Mouse (Mus musculus) stomach, embryonic 16.5 days (tissue): ENCODE results near the gene Efemp1. TPM values are rescaled to one million over a fixed set of nuclear protein-coding genes. Genes with fewer than 3 reads are reported as not detected.
A peak's percentile ranks its signal among the peaks of the same experiment; 100 is the strongest.

Source experiments
- ATAC-seq: fragments of 200-750 bp; cut with Nextera tagmentation; 2 replicates; pipeline ENCODE4 v1.8.0; 2017; ENCODE audit warnings: moderate number of reproducible peaks, moderate TSS enrichment; ENCODE audit not compliant: insufficient read depth, low FRiP score
- H3K27ac ChIP-seq: fragments of 300-500 bp; sonication (generic); 2 replicates; pipeline ENCODE4 v1.5.1; 2014; ENCODE audit warnings: low read length
- H3K27me3 ChIP-seq: fragments of 300-500 bp; sonication (generic); 2 replicates; pipeline ENCODE4 v1.6.1; 2014; ENCODE audit warnings: low read length, control low read depth, mixed read lengths; ENCODE audit not compliant: control insufficient read depth, insufficient read depth
- H3K36me3 ChIP-seq: fragments of 300-500 bp; sonication (generic); 2 replicates; pipeline ENCODE4 v1.6.1; 2014; ENCODE audit warnings: low read length; ENCODE audit not compliant: control insufficient read depth, insufficient read depth
- H3K4me1 ChIP-seq: fragments of 300-500 bp; sonication (generic); 2 replicates; pipeline ENCODE4 v1.6.1; 2014; ENCODE audit warnings: low read length, control low read depth, mixed read lengths; ENCODE audit not compliant: control insufficient read depth, insufficient read depth
- H3K4me2 ChIP-seq: fragments of 300-500 bp; sonication (generic); 2 replicates; pipeline ENCODE4 v1.6.1; 2014; ENCODE audit warnings: low read depth, low read length, mixed read lengths
- H3K4me3 ChIP-seq: fragments of 300-500 bp; sonication (generic); replicated peaks from 2 replicates; pipeline ENCODE4 v1.5.1; 2014; ENCODE audit warnings: mild to moderate bottlenecking, low read length
- H3K9ac ChIP-seq: fragments of 300-500 bp; sonication (generic); 2 replicates; pipeline ENCODE4 v1.6.1; 2014; ENCODE audit warnings: low read length
- H3K9me3 ChIP-seq: fragments of 300-500 bp; sonication (generic); replicated peaks from 2 replicates; pipeline ENCODE4 v1.6.1; 2016; ENCODE audit warnings: low read length, control low read depth; ENCODE audit not compliant: control insufficient read depth
- WGBS: fragments of 180-500 bp; shearing (Covaris S2); extraction: QIAGEN DNeasy Blood & Tissue Kit; methylation state at CpG from one replicate; pipeline ENCODE4 v1.1.7; 2014; 5-methylcytosine and 5-hydroxymethylcytosine counted together
- polyA plus RNA-seq: library from polyadenylated mRNA; unstranded; fragments of >200 nt; fragmentation: Nextera tagmentation; extraction: Ambion mirVana; gene quantifications from 2 replicates; pipeline ENCODE4 v1.2.1, GENCODE M21; 2015

The Efemp1 gene
- polyA plus RNA-seq, result 14.8 TPM in 2 replicates

- ATAC-seq, result peak; percentile 83
- no peaks in the 10 kb centered on the region for H3K27me3 ChIP-seq
- no peaks in the 10 kb centered on the region for H3K9me3 ChIP-seq
- under 1% methylated on average over 30 of the region's 30 CpGs for WGBS
- H3K4me3 ChIP-seq, result peak within 1 kb of the TSS; percentile 63
- H3K9ac ChIP-seq, result peak within 1 kb of the TSS; percentile 74
- H3K36me3 ChIP-seq, result no peaks in the 10 kb centered on the region
- H3K4me2 ChIP-seq, result peak within 1 kb of the TSS; percentile 81
- peaks cover 9% of the 10 kb centered on the region; the same call in 1 of the 2 replicates for H3K4me1 ChIP-seq
- no peak within 1 kb of the TSS for H3K27ac ChIP-seq
Observed at GRCm38 (mm10) chr11:28853102-28853800, at the start of gene Efemp1. TSS of gene Efemp1 (plus strand) at chr11:28853204.

DNA sequence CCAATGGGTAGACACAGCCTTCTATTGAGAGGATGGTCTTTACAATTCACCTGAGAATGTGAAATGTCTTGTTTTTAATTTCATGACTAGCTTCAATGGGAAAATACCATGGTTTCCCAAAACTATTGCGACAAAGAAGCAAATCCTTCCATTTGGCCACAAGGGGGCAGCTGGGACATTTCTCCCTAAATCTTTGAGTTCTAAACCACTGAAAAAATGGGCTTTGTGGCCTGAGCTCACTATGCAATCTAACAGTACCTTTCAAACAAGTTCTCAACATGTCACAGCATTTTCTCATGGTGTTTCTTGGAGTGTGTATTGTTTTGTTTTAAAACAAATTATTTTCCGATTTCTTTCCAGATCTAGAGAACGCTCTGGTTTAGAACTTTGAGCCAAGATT, 44.3 kb upstream of the Efemp1 start:
- Histone ChIP-seq H3K4me2 (no peak overlapping the region), H3K27ac (no peak overlapping the region), H3K27me3 (no peaks in the 10 kb centered on the region), H3K9ac (no peak overlapping the region), H3K4me1 (0 out of 2 replicates have a peak, but pooled peaks cover 5% of the 10 kb centered on the region), H3K4me3 (no peak overlapping the region), H3K36me3 (no peaks in the 10 kb centered on the region), H3K9me3 (no peaks in the 10 kb centered on the region)
- WGBS, result 65% methylated on average over 3 of the region's 3 CpGs
- no peak for ATAC-seq

GRCm38 (mm10) chr11:28811874-28812273, 41.1 kb upstream of the Efemp1 start:
- Histone ChIP-seq H3K4me1 (0 out of 2 replicates have a peak, but pooled peaks cover 5% of the 10 kb centered on the region), H3K27me3 (no peaks in the 10 kb centered on the region), H3K4me3 (no peak overlapping the region), H3K27ac (no peak overlapping the region), H3K4me2 (no peak overlapping the region), H3K36me3 (no peaks in the 10 kb centered on the region), H3K9ac (no peak overlapping the region), H3K9me3 (no peaks in the 10 kb centered on the region)
- no peak for ATAC-seq
- WGBS, result 72% methylated on average over 2 of the region's 2 CpGs

GRCm38 (mm10) chr11:28812564-28812963, 40.4 kb upstream of the Efemp1 start:
- 33% methylated on average over 2 of the region's 2 CpGs for WGBS

DNA sequence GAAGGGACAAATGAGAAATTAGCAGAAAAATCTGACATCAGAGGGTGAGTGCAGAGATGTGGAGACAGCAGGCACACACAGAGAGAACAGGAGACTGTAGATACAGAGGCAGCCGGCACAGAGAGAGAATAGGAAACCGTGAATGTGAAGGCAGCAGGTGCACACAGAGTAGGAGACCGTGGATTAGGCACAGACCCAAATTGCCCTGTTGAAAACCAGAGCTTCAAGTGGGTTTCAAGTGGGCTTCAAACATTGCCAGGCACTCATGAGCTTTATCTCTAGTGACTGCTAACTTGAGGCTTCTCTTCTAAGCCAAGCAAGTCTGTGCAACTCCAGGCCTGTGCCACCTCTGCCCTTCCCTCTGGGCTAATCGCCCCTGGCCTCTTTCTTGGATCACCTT, 35.6 kb upstream of the Efemp1 start:
- 73% methylated on average over 4 of the region's 4 CpGs for WGBS
- ATAC-seq, result no peak
- Histone ChIP-seq H3K27ac (no peak overlapping the region), H3K27me3 (no peaks in the 10 kb centered on the region), H3K36me3 (no peaks in the 10 kb centered on the region), H3K9me3 (no peaks in the 10 kb centered on the region), H3K4me1 (0 out of 2 replicates have a peak, but pooled peaks cover 5% of the 10 kb centered on the region), H3K4me2 (no peak overlapping the region), H3K9ac (no peak overlapping the region), H3K4me3 (no peak overlapping the region)

More at GRCm38 (mm10) chr11:28812564-28812963, 40.4 kb upstream of the Efemp1 start:
- Histone ChIP-seq H3K27me3 (no peaks in the 10 kb centered on the region), H3K36me3 (no peaks in the 10 kb centered on the region), H3K4me1 (0 out of 2 replicates have a peak, but pooled peaks cover 5% of the 10 kb centered on the region), H3K9ac (no peak overlapping the region), H3K4me2 (no peak overlapping the region), H3K4me3 (no peak overlapping the region), H3K27ac (no peak overlapping the region), H3K9me3 (no peaks in the 10 kb centered on the region)
- peak; percentile 47 for ATAC-seq

DNA sequence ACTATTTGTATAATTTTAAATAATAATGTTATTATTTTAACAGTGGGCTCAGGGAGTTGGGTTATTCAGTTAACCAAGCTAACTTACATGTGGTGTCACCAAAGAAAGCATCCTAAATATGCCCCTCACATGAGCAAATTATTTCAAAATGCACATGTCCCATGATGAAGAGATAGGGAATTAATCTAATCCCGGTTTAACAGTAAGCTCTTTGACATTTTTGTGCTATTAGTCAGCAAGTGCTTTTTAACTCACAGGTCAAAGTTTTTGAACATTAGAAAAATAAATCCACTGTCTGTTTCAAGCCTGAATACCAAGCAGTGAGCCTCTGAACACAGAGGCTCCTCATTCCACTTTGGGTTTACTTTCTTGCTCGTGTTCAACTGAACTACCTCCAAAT, 26.1 kb upstream of the Efemp1 start:
- Histone ChIP-seq H3K4me2 (no peak overlapping the region), H3K9ac (no peak overlapping the region), H3K27ac (no peak overlapping the region), H3K4me1 (no peaks in the 10 kb centered on the region), H3K4me3 (no peak overlapping the region), H3K27me3 (no peaks in the 10 kb centered on the region), H3K36me3 (no peaks in the 10 kb centered on the region), H3K9me3 (no peaks in the 10 kb centered on the region)
- no peak for ATAC-seq
- WGBS, result 53% methylated on average over 2 of the region's 2 CpGs

DNA sequence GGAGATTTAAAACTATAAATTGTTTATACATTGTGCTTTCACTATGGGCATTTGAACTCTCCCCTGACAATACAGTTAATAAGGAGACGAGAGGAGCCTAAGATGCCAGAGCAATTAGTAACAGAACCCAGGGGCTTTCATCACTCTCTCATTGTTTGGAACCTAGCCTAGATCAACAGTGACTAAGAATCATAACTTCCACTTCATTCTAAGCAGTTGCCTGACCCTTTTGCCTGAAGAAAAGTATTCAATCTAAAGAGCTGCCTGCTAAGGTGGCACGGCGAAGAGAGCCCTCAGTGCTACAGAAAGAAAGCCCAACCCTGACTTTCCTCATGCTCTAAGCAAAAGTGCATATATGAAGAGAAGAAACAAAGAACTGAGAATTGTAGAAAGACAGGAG, 19.2 kb upstream of the Efemp1 start:
- WGBS, result 25% methylated on average over 3 of the region's 3 CpGs
- H3K9me3 ChIP-seq, result no peaks in the 10 kb centered on the region
- no peak for ATAC-seq
- H3K4me3 ChIP-seq, result no peak overlapping the region
- H3K4me2 ChIP-seq, result no peak overlapping the region
- H3K4me1 ChIP-seq, result no peaks in the 10 kb centered on the region; the same call in 1 of the 2 replicates
- H3K27ac ChIP-seq, result no peak overlapping the region
- H3K36me3 ChIP-seq, result no peaks in the 10 kb centered on the region
- H3K9ac ChIP-seq, result no peak overlapping the region
- H3K27me3 ChIP-seq, result no peaks in the 10 kb centered on the region

- Histone ChIP-seq H3K4me2 (no peak overlapping the region), H3K4me3 (no peak overlapping the region), H3K27ac (no peak overlapping the region), H3K9ac (no peak overlapping the region), H3K36me3 (no peaks in the 10 kb centered on the region), H3K27me3 (no peaks in the 10 kb centered on the region), H3K9me3 (no peaks in the 10 kb centered on the region), H3K4me1 (no peaks in the 10 kb centered on the region; the same call in 1 of the 2 replicates)
- no peak for ATAC-seq
Observed at GRCm38 (mm10) chr11:28835141-28835540, 17.9 kb upstream of the Efemp1 start.

- Histone ChIP-seq H3K4me2 (no peak overlapping the region), H3K27me3 (no peaks in the 10 kb centered on the region), H3K9ac (no peak overlapping the region), H3K27ac (no peak overlapping the region), H3K4me3 (no peak overlapping the region), H3K36me3 (no peaks in the 10 kb centered on the region), H3K4me1 (peaks cover 9% of the 10 kb centered on the region; the same call in 1 of the 2 replicates), H3K9me3 (no peaks in the 10 kb centered on the region)
- no peak for ATAC-seq
Observed at GRCm38 (mm10) chr11:28849841-28850240, 3.2 kb upstream of the Efemp1 start.
